Mouse (Mus musculus): ENCODE results near the gene Olfr849.

The Olfr849 gene

DNA sequence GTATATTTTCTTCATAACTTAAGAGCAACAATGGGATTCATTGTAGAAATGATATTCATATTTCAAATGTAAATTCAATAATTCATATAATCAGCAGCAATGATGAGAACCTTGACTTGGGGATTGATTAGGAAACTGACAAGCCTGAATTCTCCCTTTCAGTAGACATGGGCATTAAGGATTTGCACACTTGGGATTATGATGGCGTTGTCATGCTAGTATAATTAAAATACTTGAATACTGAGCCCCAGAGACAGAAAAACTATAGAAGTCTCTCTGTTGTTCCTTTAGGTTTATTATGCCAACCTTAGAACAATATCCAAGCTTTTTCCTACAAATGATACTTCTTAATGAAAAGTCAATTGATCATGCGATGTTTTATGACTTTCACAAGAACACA, at the start of gene Olfr849:
Olfr849 (plus strand) TSS at position 301 of the 400 bp plus-strand sequence.
- no peak for DNase-seq (ENCODE audit: extremely low spot score, low read depth, low spot score)

DNA sequence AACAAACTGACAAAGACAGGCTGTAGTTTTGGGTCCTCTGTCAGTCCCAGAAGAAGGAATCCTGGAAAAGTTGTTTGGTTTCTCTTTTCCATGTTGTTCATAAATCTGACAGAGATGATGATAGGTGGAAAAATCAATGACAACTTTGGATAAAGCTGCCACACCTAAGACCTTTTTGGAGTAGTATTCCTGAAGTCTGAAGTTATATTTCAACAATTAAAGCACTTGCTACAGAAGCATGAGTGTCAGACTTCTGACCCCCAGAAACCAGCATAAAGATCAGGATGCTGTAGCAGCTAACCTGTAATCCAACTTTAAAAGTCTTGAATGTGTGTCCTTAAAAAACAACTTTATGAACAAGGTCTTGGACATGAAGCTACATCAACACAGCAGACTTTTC, 38.1 kb downstream of the Olfr849 start, which contains the start of gene Olfr850:
Olfr850 (minus strand) TSS at position 101 of the 400 bp plus-strand sequence.
- DNase-seq (ENCODE audit: extremely low spot score, low read depth, low spot score) = no peak

DNA sequence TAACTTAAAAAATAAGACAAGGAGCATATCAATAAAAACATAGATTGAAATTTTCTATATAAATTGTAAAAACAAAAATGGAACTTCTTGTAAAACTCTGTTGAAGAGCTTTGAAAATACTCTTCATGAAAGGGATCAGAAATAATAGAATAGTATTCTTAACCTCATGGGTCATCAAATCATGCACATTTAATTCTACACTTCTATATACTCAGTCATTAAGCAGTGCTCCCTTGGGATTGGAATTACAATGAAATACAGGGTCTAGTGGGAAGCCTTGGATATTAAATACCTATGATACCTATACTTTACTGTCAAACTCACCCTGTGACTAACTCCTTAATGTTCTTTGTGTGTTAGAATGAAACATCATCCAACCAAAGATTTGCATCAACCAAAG, 52.9 kb downstream of the Olfr849 start, which contains the start of gene Olfr851:
Olfr851 (plus strand) TSS at position 301 of the 400 bp plus-strand sequence.
- DNase-seq (ENCODE audit: extremely low spot score, low read depth, low spot score) = no peak
